Mouse (Mus musculus) liver, adult 2 months (tissue): ENCODE results near the gene H2afz.

Experiments used
- CTCF ChIP-seq: fragments of 200-500 bp; IDR thresholded peaks from 2 replicates; pipeline ENCODE4 v1.5.1; 2011; ENCODE audit warnings: low read depth, low read length, control low read depth
- POLR2A ChIP-seq: fragments of 200-500 bp; IDR thresholded peaks from 2 replicates; pipeline ENCODE4 v1.6.1; 2011; ENCODE audit warnings: low read length, control low read depth; ENCODE audit not compliant: insufficient read depth; ENCODE audit errors: extremely low read depth

DNA sequence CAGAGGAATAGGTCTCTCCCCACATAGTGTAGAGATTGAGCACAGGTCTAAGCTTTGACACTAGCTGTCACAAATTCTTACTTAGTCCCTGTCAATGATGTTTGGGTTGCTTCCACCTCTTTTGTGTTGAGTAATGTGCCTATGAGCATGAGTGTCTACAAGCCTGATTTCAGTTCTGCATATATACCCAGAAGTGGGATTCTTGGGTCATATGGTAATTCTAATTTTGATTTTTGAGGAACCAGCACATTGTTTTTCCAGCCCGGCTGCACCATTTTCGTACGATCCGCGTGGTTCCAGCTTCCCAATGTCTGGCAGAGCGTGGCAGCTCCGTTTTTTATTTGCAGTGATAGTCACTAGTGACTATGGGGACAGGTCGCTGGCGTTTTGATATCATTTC is 5.1 kb downstream of the H2afz start:
- TF ChIP-seq POLR2A (no peak), CTCF (no peak)
